Mouse (Mus musculus): ENCODE measurements around the gene Nes.

Gene Nes

GRCm38 (mm10) chr3:87949955-87950515 is 20.8 kb upstream of the Nes start:
- DNase-seq (ENCODE audit: low spot score in 2 of 2), result no peak

- DNase-seq (ENCODE audit: low spot score in 2 of 2), result no peak
Measured at GRCm38 (mm10) chr3:87951946-87952345, 18.9 kb upstream of the Nes start.

- DNase-seq (ENCODE audit: low spot score in 2 of 2), result no peak
Measured at GRCm38 (mm10) chr3:87952440-87952839, 18.4 kb upstream of the Nes start.

GRCm38 (mm10) chr3:87958056-87958455 is 12.8 kb upstream of the Nes start:
- no peak for DNase-seq (ENCODE audit: low spot score in 2 of 2)

GRCm38 (mm10) chr3:87958476-87958875 is 12.4 kb upstream of the Nes start:
- DNase-seq (ENCODE audit: low spot score in 2 of 2), result no peak

- no peak for DNase-seq (ENCODE audit: low spot score in 2 of 2)
Measured at GRCm38 (mm10) chr3:87958967-87959366, 11.9 kb upstream of the Nes start.

GRCm38 (mm10) chr3:87959371-87959770 is 11.5 kb upstream of the Nes start:
- no peak for DNase-seq (ENCODE audit: low spot score in 2 of 2)

GRCm38 (mm10) chr3:87960191-87960585 is 10.7 kb upstream of the Nes start:
- no peak for DNase-seq (ENCODE audit: low spot score in 2 of 2)

- peak; percentile 40 to 55 for DNase-seq (ENCODE audit: low spot score in 2 of 2)
Measured at GRCm38 (mm10) chr3:87960586-87961191, 10.2 kb upstream of the Nes start.

- peak; percentile 37 to 57 for DNase-seq (ENCODE audit: low spot score in 2 of 2)
Measured at GRCm38 (mm10) chr3:87970184-87970938, 517 bp upstream of the Nes start.

GRCm38 (mm10) chr3:87971489-87972202 is 768 bp downstream of the Nes start:
- no peak for DNase-seq (ENCODE audit: low spot score in 2 of 2)

- no peak for DNase-seq (ENCODE audit: low spot score in 2 of 2)
Measured at GRCm38 (mm10) chr3:87972203-87972664, 1.4 kb downstream of the Nes start.

GRCm38 (mm10) chr3:87972776-87973175 is 1.9 kb downstream of the Nes start:
- no peak for DNase-seq (ENCODE audit: low spot score in 2 of 2)

GRCm38 (mm10) chr3:87973593-87974380 is 2.9 kb downstream of the Nes start:
- no peak for DNase-seq (ENCODE audit: low spot score in 2 of 2)

GRCm38 (mm10) chr3:87974381-87974987 is 3.6 kb downstream of the Nes start:
- DNase-seq (ENCODE audit: low spot score in 2 of 2), result no peak

GRCm38 (mm10) chr3:87979493-87979892 is 8.6 kb downstream of the Nes start:
- no peak for DNase-seq (ENCODE audit: low spot score in 2 of 2)

GRCm38 (mm10) chr3:87980085-87980484 is 9.2 kb downstream of the Nes start:
- DNase-seq (ENCODE audit: low spot score in 2 of 2), result no peak

GRCm38 (mm10) chr3:87980728-87981127 is 9.8 kb downstream of the Nes start:
- no peak for DNase-seq (ENCODE audit: low spot score in 2 of 2)

GRCm38 (mm10) chr3:87981214-87981760 is 10.4 kb downstream of the Nes start:
- no peak for DNase-seq (ENCODE audit: low spot score in 2 of 2)

GRCm38 (mm10) chr3:87981894-87982835 is 11.3 kb downstream of the Nes start:
- no peak for DNase-seq (ENCODE audit: low spot score in 2 of 2)
